Mouse (Mus musculus): Measurements from ENCODE around the gene Olfr433. TPM values are rescaled to one million over a fixed set of nuclear protein-coding genes. Genes with fewer than 3 reads are reported as not detected.
"Not testable (repeated sequence)": the region's sequence is repeated elsewhere in the genome, so short reads cannot be mapped to it uniquely, and the experiment has no call there.

Olfr433 gene
- polyA plus RNA-seq (2015; fragmentation: Nextera tagmentation; extraction: Ambion mirVana): not detected in 2 replicates

GRCm38 (mm10) chr1:174040523-174041177 is at the start of gene Olfr433:
TSS of gene Olfr433 (plus strand) at chr1:174040705.
- Histone ChIP-seq H3K36me3 (no peaks in the 10 kb centered on the region), H3K4me2 (replicated peaks) (no peak within 1 kb of the TSS), H3K4me3 (replicated peaks) (no peak within 1 kb of the TSS), H3K27ac (no peak within 1 kb of the TSS), H3K4me1 (replicated peaks) (no peaks in the 10 kb centered on the region), H3K27me3 (no peaks in the 10 kb centered on the region), H3K9ac (replicated peaks) (no peak within 1 kb of the TSS), H3K9me3 (no peaks in the 10 kb centered on the region)
- no peak for ATAC-seq
- WGBS: 93% methylated on average over 7 of the region's 7 CpGs

DNA sequence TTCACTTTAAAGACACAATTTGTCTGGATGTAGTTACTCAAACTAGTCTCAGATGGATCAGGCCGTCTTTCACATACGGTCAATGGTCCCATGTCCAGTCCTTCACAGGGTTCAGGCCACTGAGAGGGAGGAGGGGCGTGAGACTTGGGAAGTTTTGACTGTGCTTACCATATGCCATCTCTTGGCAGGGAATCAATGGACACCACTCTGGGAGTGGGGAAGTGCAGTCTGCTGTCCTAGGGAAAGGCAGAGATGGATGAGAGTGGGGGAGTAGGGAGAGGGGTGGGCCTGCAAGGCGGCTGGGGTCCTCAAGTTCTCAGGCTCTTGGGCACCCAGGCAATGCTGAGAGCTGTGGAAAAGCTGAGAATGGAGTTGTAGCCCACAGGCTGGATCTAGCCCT is 45.5 kb upstream of the Olfr433 start:
- H3K27ac ChIP-seq: no peak overlapping the region
- no peaks in the 10 kb centered on the region for H3K4me1 ChIP-seq (replicated peaks)
- H3K36me3 ChIP-seq: no peaks in the 10 kb centered on the region
- H3K4me2 ChIP-seq (replicated peaks): no peak overlapping the region
- WGBS: 94% methylated on average over 4 of the region's 4 CpGs
- H3K27me3 ChIP-seq: no peaks in the 10 kb centered on the region
- no peak for ATAC-seq
- no peak overlapping the region for H3K4me3 ChIP-seq (replicated peaks)
- H3K9me3 ChIP-seq: no peaks in the 10 kb centered on the region
- H3K9ac ChIP-seq (replicated peaks): no peak overlapping the region

DNA sequence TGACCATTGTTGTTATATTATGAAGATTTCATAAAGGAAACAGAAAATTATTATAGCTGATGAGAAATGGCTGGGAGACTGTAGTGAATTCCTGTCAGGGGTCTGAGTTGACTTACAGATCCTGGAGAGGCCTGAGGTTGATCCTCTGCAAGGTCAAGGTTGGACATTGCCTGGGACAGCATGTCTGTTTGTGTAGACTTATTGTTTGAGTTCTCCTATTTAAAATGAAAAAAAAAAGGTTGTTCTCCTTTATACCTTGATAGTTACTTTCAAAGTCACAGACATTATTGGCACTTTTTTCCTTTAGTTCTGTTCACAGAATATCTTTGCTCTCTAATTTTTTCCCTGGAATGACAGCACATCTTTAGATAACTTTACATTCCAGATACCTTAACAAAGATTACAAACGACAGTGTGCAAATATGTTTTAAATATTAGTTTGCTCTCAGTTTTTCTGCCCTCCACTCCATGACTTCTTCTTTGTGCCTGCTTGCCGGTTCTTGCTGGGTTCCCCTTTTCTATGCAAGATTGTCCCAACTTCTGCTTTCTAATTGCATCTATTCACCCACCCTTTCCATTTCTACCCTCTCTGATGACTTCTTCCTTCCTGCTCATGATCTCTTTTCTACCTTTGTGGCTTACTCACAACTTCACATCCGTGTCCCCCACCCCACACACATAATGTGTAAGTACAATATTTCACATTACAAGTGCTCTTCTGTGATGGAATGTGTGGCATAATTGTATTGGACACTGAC is 36.0 kb upstream of the Olfr433 start:
- not testable (repeated sequence) for H3K27me3 ChIP-seq; ATAC-seq; H3K36me3 ChIP-seq; H3K9me3 ChIP-seq; H3K4me1 ChIP-seq (replicated peaks); H3K4me2 ChIP-seq (replicated peaks); H3K9ac ChIP-seq (replicated peaks); H3K27ac ChIP-seq; H3K4me3 ChIP-seq (replicated peaks)
- WGBS: 77% methylated on average over 2 of the region's 3 CpGs

DNA sequence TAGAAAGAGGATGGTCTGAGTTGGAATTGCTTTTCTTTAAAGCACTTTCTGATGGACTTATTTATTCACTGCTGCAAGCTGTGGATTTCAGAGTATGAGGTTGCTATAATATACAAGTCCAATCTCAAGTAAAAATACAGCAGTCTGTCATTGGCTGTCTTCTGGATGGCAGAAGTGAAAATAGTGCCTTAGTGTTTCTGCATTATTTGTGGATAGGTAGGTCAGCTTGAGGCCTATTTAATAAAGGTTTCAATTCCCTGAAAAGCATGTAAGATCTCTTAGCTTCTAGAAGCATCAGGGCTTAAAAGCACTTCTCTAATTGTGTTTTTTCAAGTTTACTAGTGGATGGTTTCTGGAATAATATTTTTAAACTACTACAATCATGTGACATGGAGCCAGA is 33.5 kb upstream of the Olfr433 start:
- H3K9me3 ChIP-seq; H3K9ac ChIP-seq (replicated peaks); ATAC-seq; H3K27me3 ChIP-seq; H3K27ac ChIP-seq; H3K4me3 ChIP-seq (replicated peaks); H3K36me3 ChIP-seq; H3K4me1 ChIP-seq (replicated peaks); H3K4me2 ChIP-seq (replicated peaks): not testable (repeated sequence)

- no peak within 1 kb of the TSS for H3K4me3 ChIP-seq (replicated peaks)
- ATAC-seq: no peak
- 60% methylated on average over 1 of the region's 1 CpGs for WGBS
Measured at GRCm38 (mm10) chr1:174031698-174032097, 8.8 kb upstream of the Olfr433 start, which contains the start of gene Ifi205. TSS of gene Ifi205 (minus strand) at chr1:174031810.

GRCm38 (mm10) chr1:174035841-174036240 is 4.7 kb upstream of the Olfr433 start:
- Histone ChIP-seq H3K4me2 (replicated peaks) (no peak overlapping the region), H3K9me3 (no peaks in the 10 kb centered on the region), H3K4me3 (replicated peaks) (no peak overlapping the region), H3K36me3 (no peaks in the 10 kb centered on the region), H3K27me3 (no peaks in the 10 kb centered on the region), H3K27ac (no peak overlapping the region), H3K4me1 (replicated peaks) (no peaks in the 10 kb centered on the region), H3K9ac (replicated peaks) (no peak overlapping the region)
- WGBS: 76% methylated on average over 4 of the region's 4 CpGs
- ATAC-seq: no peak

More at GRCm38 (mm10) chr1:174031698-174032097, 8.8 kb upstream of the Olfr433 start, which contains the start of gene Ifi205:
- no peaks in the 10 kb centered on the region for H3K9me3 ChIP-seq
- no peaks in the 10 kb centered on the region for H3K36me3 ChIP-seq
- H3K27me3 ChIP-seq: no peaks in the 10 kb centered on the region
- H3K27ac ChIP-seq: no peak within 1 kb of the TSS
- H3K4me1 ChIP-seq (replicated peaks): no peaks in the 10 kb centered on the region
- no peak within 1 kb of the TSS for H3K9ac ChIP-seq (replicated peaks)
- no peak within 1 kb of the TSS for H3K4me2 ChIP-seq (replicated peaks)

DNA sequence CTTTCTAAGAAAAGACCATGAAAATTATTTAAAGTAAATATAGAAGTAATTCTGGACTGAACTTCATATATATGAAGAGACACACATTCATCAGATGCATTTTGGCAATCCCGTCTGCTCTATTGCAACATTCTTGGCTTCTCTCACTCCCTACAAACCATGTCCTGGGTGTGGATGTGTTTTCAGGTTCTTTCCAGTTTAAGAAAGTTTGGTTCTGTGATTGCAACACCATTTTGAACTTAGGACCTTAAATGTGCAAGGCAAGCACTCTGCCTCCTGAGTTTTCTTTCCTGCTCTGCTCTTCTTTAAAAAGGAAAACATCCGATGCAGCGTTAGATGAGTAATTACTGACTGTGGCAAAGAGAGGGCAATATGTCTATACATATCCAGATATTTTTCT is 2.0 kb upstream of the Olfr433 start:
- 94% methylated on average over 3 of the region's 3 CpGs for WGBS

GRCm38 (mm10) chr1:174042091-174042884 is 1.8 kb downstream of the Olfr433 start:
- not testable (repeated sequence) for H3K27ac ChIP-seq; H3K4me2 ChIP-seq (replicated peaks); H3K9me3 ChIP-seq; H3K36me3 ChIP-seq; ATAC-seq; H3K4me3 ChIP-seq (replicated peaks); H3K27me3 ChIP-seq; H3K9ac ChIP-seq (replicated peaks); H3K4me1 ChIP-seq (replicated peaks)
- WGBS: 89% methylated on average over 12 of the region's 12 CpGs

More for the DNA sequence above, 2.0 kb upstream of the Olfr433 start:
- ATAC-seq: no peak
- Histone ChIP-seq H3K4me3 (replicated peaks) (no peak overlapping the region), H3K27me3 (no peaks in the 10 kb centered on the region), H3K9ac (replicated peaks) (no peak overlapping the region), H3K27ac (no peak overlapping the region), H3K36me3 (no peaks in the 10 kb centered on the region), H3K9me3 (no peaks in the 10 kb centered on the region), H3K4me1 (replicated peaks) (no peaks in the 10 kb centered on the region), H3K4me2 (replicated peaks) (no peak overlapping the region)

DNA sequence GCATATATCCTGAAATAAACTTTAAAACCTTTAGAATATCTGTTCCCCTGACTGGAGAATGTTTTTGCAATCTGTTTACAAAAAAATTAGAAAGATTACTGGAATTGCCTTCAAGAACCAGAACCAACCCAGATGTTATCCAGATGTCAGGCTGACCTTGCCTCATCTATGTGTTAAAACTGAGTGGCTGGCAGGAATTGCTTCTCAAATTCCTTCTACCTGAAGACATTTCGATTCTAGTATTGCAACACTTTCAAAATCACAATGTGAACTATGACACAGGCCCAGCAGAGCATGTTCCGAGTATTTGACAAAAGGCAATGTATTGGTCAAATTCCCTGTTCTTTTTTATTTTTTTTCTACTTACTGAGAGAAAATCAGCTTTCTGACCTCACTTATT is 3.9 kb downstream of the Olfr433 start:
- no peak overlapping the region for H3K4me2 ChIP-seq (replicated peaks)

DNA sequence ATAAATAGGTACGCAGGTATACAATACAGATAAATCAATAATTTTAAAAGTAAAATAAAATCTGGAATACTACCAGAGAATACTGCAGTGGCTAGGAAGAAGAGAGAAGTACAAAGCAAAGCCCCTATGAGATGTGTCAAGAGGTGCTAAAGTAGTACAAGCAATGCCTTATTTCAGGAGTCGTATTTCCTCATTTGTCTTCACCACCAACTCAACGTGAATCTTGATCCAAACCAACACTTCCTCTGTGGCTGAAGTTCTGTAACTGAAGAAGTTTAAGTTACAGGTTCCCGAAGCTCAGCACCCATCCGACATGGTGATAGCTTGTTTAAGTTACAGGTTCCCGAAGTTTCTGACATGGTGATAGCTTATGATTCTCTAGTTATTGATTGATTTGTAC is 7.7 kb downstream of the Olfr433 start:
- not testable (repeated sequence) for H3K9ac ChIP-seq (replicated peaks); H3K4me1 ChIP-seq (replicated peaks); H3K27me3 ChIP-seq; H3K27ac ChIP-seq; H3K9me3 ChIP-seq; H3K36me3 ChIP-seq; ATAC-seq; H3K4me3 ChIP-seq (replicated peaks); H3K4me2 ChIP-seq (replicated peaks)
- 90% methylated on average over 6 of the region's 6 CpGs for WGBS

More for the DNA sequence above, 3.9 kb downstream of the Olfr433 start:
- H3K27me3 ChIP-seq: no peaks in the 10 kb centered on the region
- H3K36me3 ChIP-seq: no peaks in the 10 kb centered on the region
- 83% methylated on average over 2 of the region's 2 CpGs for WGBS
- no peaks in the 10 kb centered on the region for H3K9me3 ChIP-seq
- no peak overlapping the region for H3K4me3 ChIP-seq (replicated peaks)
- H3K9ac ChIP-seq (replicated peaks): no peak overlapping the region
- no peak for ATAC-seq
- H3K27ac ChIP-seq: no peak overlapping the region
- H3K4me1 ChIP-seq (replicated peaks): no peaks in the 10 kb centered on the region

GRCm38 (mm10) chr1:174048893-174049292 is 8.4 kb downstream of the Olfr433 start, which contains the start of gene Olfr432:
TSS of gene Olfr432 (plus strand) at chr1:174049205.
- Histone ChIP-seq H3K27ac (no peak within 1 kb of the TSS), H3K4me3 (replicated peaks) (no peak within 1 kb of the TSS), H3K9ac (replicated peaks) (no peak within 1 kb of the TSS), H3K36me3 (no peaks in the 10 kb centered on the region), H3K4me1 (replicated peaks) (no peaks in the 10 kb centered on the region), H3K9me3 (no peaks in the 10 kb centered on the region), H3K4me2 (replicated peaks) (no peak within 1 kb of the TSS), H3K27me3 (no peaks in the 10 kb centered on the region)
- WGBS: 71% methylated on average over 2 of the region's 2 CpGs
- ATAC-seq: no peak

DNA sequence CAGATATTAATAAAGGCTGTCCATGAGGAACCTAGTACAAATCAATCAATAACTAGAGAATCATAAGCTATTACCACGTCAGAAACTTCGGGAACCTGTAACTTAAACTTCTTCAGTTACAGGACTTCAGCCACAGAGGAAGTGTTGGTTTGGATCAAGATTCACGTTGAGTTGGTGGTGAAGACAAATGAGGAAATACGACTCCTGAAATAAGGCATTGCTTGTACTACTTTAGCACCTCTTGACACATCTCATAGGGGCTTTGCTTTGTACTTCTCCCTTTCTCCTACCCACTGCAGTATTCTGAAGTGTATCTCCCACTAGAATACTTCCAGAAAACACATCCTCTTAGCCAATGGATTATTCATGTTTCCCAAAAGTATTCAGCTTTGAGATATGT is 8.9 kb downstream of the Olfr433 start:
- H3K9ac ChIP-seq (replicated peaks); H3K4me1 ChIP-seq (replicated peaks); H3K27me3 ChIP-seq; H3K4me2 ChIP-seq (replicated peaks); H3K36me3 ChIP-seq; ATAC-seq; H3K4me3 ChIP-seq (replicated peaks); H3K9me3 ChIP-seq; H3K27ac ChIP-seq: not testable (repeated sequence)
- 85% methylated on average over 4 of the region's 4 CpGs for WGBS

Data from midbrain, embryonic 13.5 days (tissue).